Mouse (Mus musculus) MEL (cell line): ENCODE measurements at regions not wholly inside any gene's neighbourhood (a gene's known extent, or its start where the extent isn't known, plus 50 kb on each side); places are given as distances from the start of the nearest gene placed in this dataset.

Experiments
- CTCF ChIP-seq, 3 experiments: IDR thresholded peaks in 2 of 3; conservative IDR thresholded peaks in 1 of 3; 2 replicates each; pipeline ENCODE4 v1.5.1; 2011 to 2012; ENCODE audit warnings: low read length in 3 of 3, low read depth in 2 of 3, mild to moderate bottlenecking in 2 of 3, improper control_type of control experiment in 1 of 3, inconsistent platforms in 1 of 3, mixed read lengths in 1 of 3, moderate library complexity in 1 of 3; ENCODE audit not compliant: control insufficient read depth in 1 of 3, insufficient read depth in 1 of 3, poor library complexity in 1 of 3, severe bottlenecking in 1 of 3
- EP300 ChIP-seq, 2 experiments: IDR thresholded peaks; 2 replicates each; pipeline ENCODE4 v1.6.1; 2011; ENCODE audit warnings: improper control_type of control experiment in 2 of 2, low read length in 2 of 2, low read depth in 1 of 2, mild to moderate bottlenecking in 1 of 2
- GATA1 ChIP-seq: IDR thresholded peaks from 2 replicates; pipeline ENCODE4 v1.6.1; 2011; ENCODE audit warnings: low read depth, low read length, improper control_type of control experiment
- HCFC1 ChIP-seq: IDR thresholded peaks from 2 replicates; pipeline ENCODE4 v1.6.1; 2012; ENCODE audit warnings: low read depth, mild to moderate bottlenecking, inconsistent platforms, low read length, improper control_type of control experiment, moderate library complexity
- JUND ChIP-seq: IDR thresholded peaks from 2 replicates; pipeline ENCODE4 v1.6.1; 2011; ENCODE audit warnings: low read depth, mild to moderate bottlenecking, improper control_type of control experiment, low read length
- MAX ChIP-seq: IDR thresholded peaks from 2 replicates; pipeline ENCODE4 v1.6.1; 2011; ENCODE audit warnings: low read length, improper control_type of control experiment
- POLR2A ChIP-seq, 2 experiments: IDR thresholded peaks; 2 replicates each; pipeline ENCODE4 v1.6.1; 2011 to 2012; ENCODE audit warnings: low read length in 2 of 2, mild to moderate bottlenecking in 2 of 2, control low read depth in 1 of 2, improper control_type of control experiment in 1 of 2, low read depth in 1 of 2, moderate library complexity in 1 of 2; ENCODE audit not compliant: control insufficient read depth in 1 of 2, insufficient read depth in 1 of 2, poor library complexity in 1 of 2
- RAD21 ChIP-seq: IDR thresholded peaks from 2 replicates; pipeline ENCODE4 v1.6.1; 2011; ENCODE audit warnings: mild to moderate bottlenecking, low read depth, low read length, improper control_type of control experiment
- SIN3A ChIP-seq: IDR thresholded peaks from 2 replicates; pipeline ENCODE4 v1.6.1; 2012; ENCODE audit warnings: low read length, improper control_type of control experiment, inconsistent platforms
- USF1 ChIP-seq: IDR thresholded peaks from 2 replicates; pipeline ENCODE4 v1.6.1; 2014; ENCODE audit warnings: low read depth, mild to moderate bottlenecking, inconsistent platforms, low read length, improper control_type of control experiment, moderate library complexity
- USF2 ChIP-seq, 2 experiments: IDR thresholded peaks; 2 replicates each; pipeline ENCODE4 v1.6.1; 2011 to 2012; ENCODE audit warnings: improper control_type of control experiment in 2 of 2, low read length in 2 of 2, borderline replicate concordance in 1 of 2, inconsistent platforms in 1 of 2, low read depth in 1 of 2, mild to moderate bottlenecking in 1 of 2; ENCODE audit not compliant: insufficient read depth in 1 of 2
- ZC3H11A ChIP-seq: IDR thresholded peaks from 2 replicates; pipeline ENCODE4 v1.6.1; 2012; ENCODE audit warnings: low read depth, mild to moderate bottlenecking, inconsistent platforms, low read length, improper control_type of control experiment
- ZKSCAN1 ChIP-seq: IDR thresholded peaks from 2 replicates; pipeline ENCODE4 v1.6.1; 2012; ENCODE audit warnings: low read depth, mild to moderate bottlenecking, inconsistent platforms, low read length, improper control_type of control experiment, moderate library complexity

- no peak for TF ChIP-seq CTCF (IDR thresholded peaks at IDR 0.05 in 2 of 3, conservative IDR thresholded peaks at IDR 0.05 in 1 of 3; ENCODE audit: control insufficient read depth in 1 of 3, insufficient read depth in 1 of 3, low read depth in 2 of 3, low read length in 3 of 3, poor library complexity in 1 of 3, severe bottlenecking in 1 of 3)
- TF ChIP-seq POLR2A (IDR thresholded peaks at IDR 0.05; ENCODE audit: control insufficient read depth in 1 of 2, insufficient read depth in 1 of 2, low read depth in 1 of 2, low read length in 2 of 2, poor library complexity in 1 of 2): no peak
- TF ChIP-seq USF1: no peak
- TF ChIP-seq USF2 (IDR thresholded peaks at IDR 0.05; ENCODE audit: borderline replicate concordance in 1 of 2, insufficient read depth in 1 of 2, low read depth in 1 of 2, low read length in 2 of 2): no peak
- TF ChIP-seq GATA1: no peak
- no peak for TF ChIP-seq SIN3A
- TF ChIP-seq HCFC1: no peak
- TF ChIP-seq MAX: no peak
- no peak for TF ChIP-seq JUND
- TF ChIP-seq RAD21: no peak
- no peak for TF ChIP-seq EP300 (IDR thresholded peaks at IDR 0.05; ENCODE audit: low read depth in 1 of 2, low read length in 2 of 2)
- TF ChIP-seq ZKSCAN1: no peak
- no peak for TF ChIP-seq ZC3H11A
Observed at GRCm38 (mm10) chr13:44473200-44473599, 256.1 kb upstream of the Jarid2 start.
